Mouse (Mus musculus): Measurements from ENCODE around the gene Atp13a3. TPM values are rescaled to one million over a fixed set of nuclear protein-coding genes. Genes with fewer than 3 reads are reported as not detected.

The Atp13a3 gene
- polyA plus RNA-seq, 1 experiment from 2014 or later = 17.4 TPM

- H3K27me3 ChIP-seq (ENCODE audit: insufficient read depth, low read length) = no peaks in the 10 kb centered on the region
- no peaks in the 10 kb centered on the region for H3K36me3 ChIP-seq (ENCODE audit: insufficient read depth)
- no peak within 1 kb of the TSS for H3K4me3 ChIP-seq (ENCODE audit: low read depth, low read length)
- no peak for TF ChIP-seq CTCF (IDR thresholded peaks at IDR 0.05; ENCODE audit: low read depth)
- H3K9me3 ChIP-seq (ENCODE audit: low read depth, low read length) = no peaks in the 10 kb centered on the region
- ATAC-seq (ENCODE audit: insufficient read depth) (no peak), DNase-seq (no peak)
- peaks cover 3% of the 10 kb centered on the region; the same call in 1 of the 2 replicates for H3K4me1 ChIP-seq (ENCODE audit: insufficient read depth)
- H3K9ac ChIP-seq = no peak within 1 kb of the TSS
- WGBS = 64% methylated on average over 5 of the region's 5 CpGs
- no peak within 1 kb of the TSS for H3K27ac ChIP-seq (ENCODE audit: low read depth)
- no peak within 1 kb of the TSS for H3K4me2 ChIP-seq
Measured at GRCm38 (mm10) chr16:30267359-30267758, 138.4 kb downstream of the Atp13a3 start, which contains the start of gene Cpn2. Cpn2 (minus strand) TSS chr16:30267499.

GRCm38 (mm10) chr16:30266561-30266960 is 139.2 kb downstream of the Atp13a3 start:
- Histone ChIP-seq H3K4me3 (ENCODE audit: low read depth, low read length) (no peak overlapping the region), H3K4me1 (ENCODE audit: insufficient read depth) (peaks cover 2% of the 10 kb centered on the region; the same call in 1 of the 2 replicates), H3K9ac (no peak overlapping the region), H3K27ac (ENCODE audit: low read depth) (no peak overlapping the region), H3K27me3 (ENCODE audit: insufficient read depth, low read length) (no peaks in the 10 kb centered on the region), H3K9me3 (ENCODE audit: low read depth, low read length) (no peaks in the 10 kb centered on the region), H3K36me3 (ENCODE audit: insufficient read depth) (no peaks in the 10 kb centered on the region), H3K4me2 (no peak overlapping the region)
- 75% methylated on average over 5 of the region's 5 CpGs for WGBS
- TF ChIP-seq CTCF (IDR thresholded peaks at IDR 0.05; ENCODE audit: low read depth) = no peak
- ATAC-seq (ENCODE audit: insufficient read depth) (no peak), DNase-seq (no peak)

- no peaks in the 10 kb centered on the region for H3K4me1 ChIP-seq (ENCODE audit: insufficient read depth)
- H3K4me2 ChIP-seq = no peak overlapping the region
- H3K27me3 ChIP-seq (ENCODE audit: insufficient read depth, low read length) = no peaks in the 10 kb centered on the region
- H3K9me3 ChIP-seq (ENCODE audit: low read depth, low read length) = no peaks in the 10 kb centered on the region
- H3K4me3 ChIP-seq (ENCODE audit: low read depth, low read length) = no peak overlapping the region
- no peak for ATAC-seq (ENCODE audit: insufficient read depth)
- H3K27ac ChIP-seq (ENCODE audit: low read depth) = no peak overlapping the region
- no peaks in the 10 kb centered on the region for H3K36me3 ChIP-seq (ENCODE audit: insufficient read depth)
- no peak for DNase-seq
- no peak for TF ChIP-seq CTCF (IDR thresholded peaks at IDR 0.05; ENCODE audit: low read depth)
- 53% methylated on average over 4 of the region's 4 CpGs for WGBS
- no peak overlapping the region for H3K9ac ChIP-seq
Measured at GRCm38 (mm10) chr16:30265611-30266010, 140.2 kb downstream of the Atp13a3 start.

GRCm38 (mm10) chr16:30263156-30263555 is 142.6 kb downstream of the Atp13a3 start:
- no peak for TF ChIP-seq CTCF (IDR thresholded peaks at IDR 0.05; ENCODE audit: low read depth)
- H3K4me3 ChIP-seq (ENCODE audit: low read depth, low read length) = no peak overlapping the region
- WGBS = 54% methylated on average over 4 of the region's 4 CpGs
- no peaks in the 10 kb centered on the region for H3K9me3 ChIP-seq (ENCODE audit: low read depth, low read length)
- H3K27ac ChIP-seq (ENCODE audit: low read depth) = no peak overlapping the region
- H3K36me3 ChIP-seq (ENCODE audit: insufficient read depth) = no peaks in the 10 kb centered on the region
- DNase-seq (no peak), ATAC-seq (ENCODE audit: insufficient read depth) (no peak)
- no peak overlapping the region for H3K9ac ChIP-seq
- no peaks in the 10 kb centered on the region for H3K27me3 ChIP-seq (ENCODE audit: insufficient read depth, low read length)
- H3K4me2 ChIP-seq = no peak overlapping the region
- H3K4me1 ChIP-seq (ENCODE audit: insufficient read depth) = no peaks in the 10 kb centered on the region

GRCm38 (mm10) chr16:30262664-30263063 is 143.1 kb downstream of the Atp13a3 start:
- Histone ChIP-seq H3K4me3 (ENCODE audit: low read depth, low read length) (no peak overlapping the region), H3K9ac (no peak overlapping the region), H3K4me2 (no peak overlapping the region), H3K27me3 (ENCODE audit: insufficient read depth, low read length) (no peaks in the 10 kb centered on the region), H3K27ac (ENCODE audit: low read depth) (no peak overlapping the region), H3K9me3 (ENCODE audit: low read depth, low read length) (no peaks in the 10 kb centered on the region), H3K4me1 (ENCODE audit: insufficient read depth) (no peaks in the 10 kb centered on the region), H3K36me3 (ENCODE audit: insufficient read depth) (no peaks in the 10 kb centered on the region)
- peak; percentile 92 for DNase-seq
- ATAC-seq (ENCODE audit: insufficient read depth) = no peak
- TF ChIP-seq CTCF (IDR thresholded peaks at IDR 0.05; ENCODE audit: low read depth) = peak; percentile 92
- 0% methylated on average over 2 of the region's 2 CpGs for WGBS

Other genes with a start within 250 kb of the Atp13a3 start
- gene Cpn2, start 138.5 kb downstream of the Atp13a3 start, polyA plus RNA-seq (2014; fragmentation: Nextera tagmentation; extraction: Ambion mirVana) = not detected in 2 replicates
- 0.54 and 0.79 TPM in 2 replicates for gene Lrrc15, start 122.7 kb downstream of the Atp13a3 start, polyA plus RNA-seq (2014; fragmentation: Nextera tagmentation; extraction: Ambion mirVana)
- gene Gp5, start 95.2 kb downstream of the Atp13a3 start, polyA plus RNA-seq (2014; fragmentation: Nextera tagmentation; extraction: Ambion mirVana) = 2.4 and 3.1 TPM in 2 replicates
- gene Tmem44, start 144.9 kb upstream of the Atp13a3 start, polyA plus RNA-seq (2014; fragmentation: Nextera tagmentation; extraction: Ambion mirVana) = 25.4 and 27.1 TPM in 2 replicates
- 67.3 and 68.5 TPM in 2 replicates for gene Lsg1, start 181.6 kb upstream of the Atp13a3 start, polyA plus RNA-seq (2014; fragmentation: Nextera tagmentation; extraction: Ambion mirVana)
- 11.1 and 13.0 TPM in 2 replicates for gene Fam43a, start 193.7 kb upstream of the Atp13a3 start, polyA plus RNA-seq (2014; fragmentation: Nextera tagmentation; extraction: Ambion mirVana)